In genomic region chr16:31080573-31081051, GRCm38 (mm10) we compare ENCODE assay signal across 7 mouse cellular contexts. TPM values are rescaled to one million over a fixed set of nuclear protein-coding genes. Genes with fewer than 3 reads are reported as not detected.
DNase-seq lines count a peak whose midpoint lies in the region; ATAC-seq lines count a peak whose summit lies in the region.

No protein-coding gene starts in this region.

- H3K9me3 ChIP-seq in hindbrain, embryonic 16.5 days (ENCODE audit: control insufficient read depth, low read length) = no peaks in the 10 kb centered on the region
- no peaks in the 10 kb centered on the region for H3K9me3 ChIP-seq in megakaryocyte, embryonic 14.5 days

- peak overlapping the region; percentile 80 for H3K4me2 ChIP-seq in hindbrain, embryonic 16.5 days (ENCODE audit: low read length)

- no peaks in the 10 kb centered on the region for H3K27me3 ChIP-seq in hindbrain, embryonic 16.5 days (replicated peaks; ENCODE audit: control insufficient read depth, insufficient read depth, low read length)
- no peaks in the 10 kb centered on the region for H3K27me3 ChIP-seq in megakaryocyte, embryonic 14.5 days (replicated peaks)

- intact Hi-C loops in left cerebral cortex, postnatal 14 days (cut with DNase I) = no loop called here

- H3K36me3 ChIP-seq in hindbrain, embryonic 16.5 days (ENCODE audit: control insufficient read depth, insufficient read depth, low read length) = no peaks in the 10 kb centered on the region
- H3K36me3 ChIP-seq in megakaryocyte, embryonic 14.5 days (replicated peaks; ENCODE audit: low read length) = peaks cover 22% of the 10 kb centered on the region

- H3K27ac ChIP-seq in hindbrain, embryonic 16.5 days (ENCODE audit: low read depth, low read length) = peak overlapping the region; percentile 83

- peak overlapping the region; percentile 82 for H3K4me3 ChIP-seq in hindbrain, embryonic 16.5 days (ENCODE audit: low read length)
- peak overlapping the region; percentile 96 for H3K4me3 ChIP-seq in megakaryocyte, embryonic 14.5 days (replicated peaks)

- ATAC-seq in hindbrain, embryonic 16.5 days = peak; percentile 59

- peak overlapping the region; percentile 83 for H3K9ac ChIP-seq in hindbrain, embryonic 16.5 days (ENCODE audit: low read depth, low read length)

- DNase-seq in adipocyte (ENCODE audit: low spot score) = peak; percentile 84
- peak; percentile 78 for DNase-seq in cerebellum, adult 9-11 months
- peak; percentile 66 for DNase-seq in gastrocnemius, adult 18-20 months (ENCODE audit: low spot score)
- peak; percentile 59 for DNase-seq in left cerebral cortex, postnatal 14 days (ENCODE audit: low spot score in 2 of 2)
- DNase-seq in right cerebral cortex, postnatal 14 days = peak; percentile 43

- under 1% methylated on average over 36 of the region's 36 CpGs for WGBS in hindbrain, embryonic 16.5 days

- H3K4me1 ChIP-seq in hindbrain, embryonic 16.5 days (ENCODE audit: control insufficient read depth, insufficient read depth, low read depth, low read length) = peaks cover 8% of the 10 kb centered on the region
- H3K4me1 ChIP-seq in megakaryocyte, embryonic 14.5 days = peaks cover 46% of the 10 kb centered on the region

RNA-seq across cellular contexts. Expression of gene Xxylt1, which starts 0.6 kb away (rescaled TPM):
- 1 to 10 TPM; 2.6 to 4.1 TPM for total RNA-seq in gastrocnemius, adult 18-20 months (2021)
- polyA plus RNA-seq in hindbrain, embryonic 16.5 days (2015; fragmentation: Nextera tagmentation; extraction: Ambion mirVana) = 11.0 and 16.1 TPM in 2 replicates
- total RNA-seq in left cerebral cortex, postnatal 14 days (2021) = 10 to 100 TPM; 20.4 to 21.3 TPM
- polyA plus RNA-seq in megakaryocyte, embryonic 14.5 days (2012; ENCODE audit: insufficient read depth, low replicate concordance) = 0.94 and 2.2 TPM in 2 replicates

Comparison
In these comparisons a context has a peak if more than half of its experiments do, and no peak if none do; other contexts are left out.
1. Peak in every context shown above with its lines: DNase-seq, ATAC-seq, H3K4me3 ChIP-seq and H3K27ac ChIP-seq.
2. RNA of gene Xxylt1, which starts 0.6 kb away (total RNA-seq): 20.4 to 21.3 TPM in left cerebral cortex, postnatal 14 days; 2.6 to 4.1 TPM in gastrocnemius, adult 18-20 months; every median in the first group is over 4 times any median in the second.